9 mouse cellular contexts compared by ENCODE assay signal in the genomic region with DNA sequence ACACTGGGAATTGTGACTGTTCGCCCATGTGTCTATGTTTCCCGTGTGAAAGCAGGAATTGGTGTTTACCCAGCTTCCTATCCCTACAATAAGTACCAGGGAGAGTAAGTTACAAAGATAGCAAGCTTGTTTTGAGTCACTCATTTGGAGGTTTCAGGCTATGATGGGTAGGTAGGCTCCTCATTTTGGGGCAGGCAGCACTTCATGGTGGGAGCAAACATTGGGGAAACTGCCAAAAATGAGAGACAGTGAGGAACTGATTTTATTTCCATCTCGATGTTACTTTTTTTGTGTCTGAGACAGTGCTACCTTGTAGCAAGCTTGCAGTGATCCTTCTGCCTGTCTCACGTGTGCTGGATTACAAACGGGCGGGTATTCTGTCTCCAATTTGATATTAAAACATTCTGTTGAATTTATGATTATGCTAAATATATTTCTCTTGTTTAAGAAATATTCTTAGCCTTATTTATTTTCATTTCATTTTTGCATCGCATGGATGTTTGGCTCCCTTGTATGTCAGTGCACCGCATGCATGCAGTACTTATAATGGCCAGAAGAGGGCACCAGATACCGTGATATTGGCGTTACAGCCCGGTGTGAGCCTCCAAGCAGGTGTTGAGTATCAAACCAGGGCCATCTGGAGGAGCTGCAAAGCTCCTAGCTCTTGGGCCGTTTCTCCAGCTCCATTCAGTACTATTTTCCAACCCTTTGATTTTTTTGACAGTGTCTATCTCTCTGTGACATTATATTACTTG.
A peak's percentile ranks its signal among the peaks of the same experiment; 100 is the strongest.
DNase-seq lines count a peak whose midpoint lies in the region; ATAC-seq and TF ChIP-seq lines count a peak whose summit lies in the region.
"Had no signal": no experiment of that assay in that cellular context is flagged by ENCODE, and none has a peak within 500 bp of the region (broad histone marks: within the 10 kb centered on the region; RNA-seq: fewer than 3 reads in every experiment).

No protein-coding gene starts in this region.

- DNase-seq in frontal cortex, adult 2 months (ENCODE audit: extremely low spot score in 1 of 2, low spot score in 1 of 2), result peak; percentile 16 to 71
- peak; percentile 3 to 12 for DNase-seq in B cell, adult 2 months
- DNase-seq in forebrain, embryonic 14.5 days (ENCODE audit: low spot score), result peak; percentile 30
- peak; percentile 22 to 71 for DNase-seq in layer of hippocampus, adult 18-20 months (ENCODE audit: low spot score in 2 of 2)
- peak; percentile 44 for DNase-seq in lung, postnatal 14 days
- DNase-seq in splenic B cell, adult 2 months (ENCODE audit: low read depth, low spot score), result peak; percentile 6
- DNase-seq: liver, embryonic 13.5 days had no signal

- no peaks in the 10 kb centered on the region for H3K9me3 ChIP-seq in forebrain, embryonic 14.5 days (replicated peaks; ENCODE audit: control insufficient read depth, low read length)
- H3K9me3 ChIP-seq: liver, embryonic 13.5 days had no signal

- TF ChIP-seq POLR2A in bone marrow macrophage, adult 2 months (IDR thresholded peaks at IDR 0.05; ENCODE audit: borderline replicate concordance, low read depth, low read length), result no peak

- H3K36me3 ChIP-seq in forebrain, embryonic 14.5 days (ENCODE audit: control insufficient read depth, insufficient read depth, low read length), result no peaks in the 10 kb centered on the region
- H3K36me3 ChIP-seq in splenic B cell, adult 2 months (ENCODE audit: control insufficient read depth, insufficient read depth, low read length, poor library complexity, severe bottlenecking), result no peaks in the 10 kb centered on the region
- H3K36me3 ChIP-seq: liver, embryonic 13.5 days had no signal

- TF ChIP-seq CTCF in bone marrow macrophage, adult 2 months (IDR thresholded peaks at IDR 0.05; ENCODE audit: low read depth, low read length), result peak; percentile 72; the same call in 1 of the 2 replicates

- H3K4me3 ChIP-seq in bone marrow macrophage, adult 2 months (ENCODE audit: insufficient read depth, low read length), result no peak overlapping the region
- H3K4me3 ChIP-seq in forebrain, embryonic 14.5 days (ENCODE audit: low read depth, low read length), result no peak overlapping the region
- H3K4me3 ChIP-seq: liver, embryonic 13.5 days had no signal

- WGBS in forebrain, embryonic 14.5 days, result 43% methylated on average over 12 of the region's 12 CpGs

- H3K4me2 ChIP-seq in forebrain, embryonic 14.5 days (ENCODE audit: low read length), result no peak overlapping the region
- H3K4me2 ChIP-seq: liver, embryonic 13.5 days had no signal

- H3K4me1 ChIP-seq in bone marrow macrophage, adult 2 months (ENCODE audit: control insufficient read depth, insufficient read depth, low read length), result no peaks in the 10 kb centered on the region
- no peaks in the 10 kb centered on the region for H3K4me1 ChIP-seq in forebrain, embryonic 14.5 days (ENCODE audit: control insufficient read depth, insufficient read depth, low read length)
- H3K4me1 ChIP-seq: liver, embryonic 13.5 days had no signal

- no peak overlapping the region for H3K9ac ChIP-seq in forebrain, embryonic 14.5 days (ENCODE audit: low read length)
- H3K9ac ChIP-seq: liver, embryonic 13.5 days had no signal

- no peak for ATAC-seq in frontal cortex, adult (ENCODE audit: low TSS enrichment)
- peak; percentile 73 for ATAC-seq in forebrain, embryonic 14.5 days

- no peaks in the 10 kb centered on the region for H3K27me3 ChIP-seq in forebrain, embryonic 14.5 days (replicated peaks; ENCODE audit: control insufficient read depth, insufficient read depth, low read length)
- H3K27me3 ChIP-seq in splenic B cell, adult 2 months (ENCODE audit: control insufficient read depth, insufficient read depth, low read length, poor library complexity, severe bottlenecking), result no peaks in the 10 kb centered on the region
- H3K27me3 ChIP-seq: liver, embryonic 13.5 days had no signal

- H3K27ac ChIP-seq in bone marrow macrophage, adult 2 months (ENCODE audit: insufficient read depth, low read depth, low read length), result no peak overlapping the region
- H3K27ac ChIP-seq in forebrain, embryonic 14.5 days (ENCODE audit: low read depth, low read length), result no peak overlapping the region
- H3K27ac ChIP-seq: liver, embryonic 13.5 days had no signal
